Mouse (Mus musculus) splenic B cell, adult 2 months (primary cell): Measurements from ENCODE around the gene Cubn.

ENCODE experiments used
- DNase-seq: peaks from one replicate; pipeline ENCODE4 v3.0.0-alpha.2; 2011; ENCODE audit warnings: low read depth, low spot score
- H3K27me3 ChIP-seq: 2 replicates; pipeline ENCODE4 v1.6.1; 2012; ENCODE audit warnings: mild to moderate bottlenecking, low read length, moderate library complexity, mixed read lengths; ENCODE audit not compliant: control insufficient read depth, poor library complexity, insufficient read depth, severe bottlenecking
- H3K36me3 ChIP-seq: 2 replicates; pipeline ENCODE4 v1.6.1; 2012; ENCODE audit warnings: mild to moderate bottlenecking, low read length, moderate library complexity, mixed read lengths; ENCODE audit not compliant: control insufficient read depth, poor library complexity, insufficient read depth, severe bottlenecking

Gene Cubn

DNA sequence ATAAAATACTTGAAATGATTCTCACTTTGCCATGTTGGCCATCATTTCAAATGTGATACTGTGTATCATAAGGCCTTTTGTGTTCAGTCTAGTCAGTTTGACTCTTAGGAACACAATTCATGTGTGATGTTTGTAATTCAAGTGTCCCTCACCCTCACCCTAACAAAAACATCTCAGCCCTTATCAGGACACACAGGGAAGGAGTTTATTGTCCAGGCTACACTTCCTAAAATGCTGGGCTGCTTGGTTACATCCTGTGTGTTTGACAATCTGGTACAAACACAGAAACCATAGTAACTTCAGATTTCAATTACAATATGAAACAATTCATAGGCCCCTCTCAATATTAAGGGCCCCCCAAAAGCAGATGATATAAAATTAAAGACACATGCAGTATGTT is 83.9 kb downstream of the Cubn start:
- H3K27me3 ChIP-seq, result no peaks in the 10 kb centered on the region
- peak; percentile 22 for DNase-seq

GRCm38 (mm10) chr2:13407272-13407671 is 84.3 kb downstream of the Cubn start:
- Histone ChIP-seq H3K36me3 (no peaks in the 10 kb centered on the region), H3K27me3 (no peaks in the 10 kb centered on the region)
- DNase-seq, result peak; percentile 61

More for the DNA sequence above, 83.9 kb downstream of the Cubn start:
- H3K36me3 ChIP-seq, result no peaks in the 10 kb centered on the region

GRCm38 (mm10) chr2:13404986-13405678 is 86.5 kb downstream of the Cubn start:
- Histone ChIP-seq H3K36me3 (no peaks in the 10 kb centered on the region), H3K27me3 (no peaks in the 10 kb centered on the region)
- DNase-seq, result no peak

DNA sequence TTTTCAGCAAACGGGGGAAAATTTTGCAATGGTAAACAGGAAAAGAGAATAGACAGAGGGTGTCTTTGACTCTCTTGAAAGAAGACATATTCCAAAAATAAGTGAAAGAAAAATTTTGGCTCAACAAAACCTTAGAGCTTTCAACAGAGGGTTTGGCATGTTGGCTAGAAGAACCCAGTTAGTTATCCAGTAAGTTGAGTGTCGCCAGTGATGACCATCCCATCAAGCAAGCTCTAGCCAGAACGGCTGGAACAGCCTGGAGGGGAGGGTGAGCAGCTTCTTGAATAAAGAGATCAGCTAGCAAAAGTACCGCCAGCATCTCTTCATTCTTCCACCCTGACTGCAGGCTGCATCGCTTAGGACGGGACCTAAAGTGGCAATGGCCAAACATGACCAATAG is 90.8 kb downstream of the Cubn start:
- no peak for DNase-seq
- Histone ChIP-seq H3K36me3 (no peaks in the 10 kb centered on the region), H3K27me3 (no peaks in the 10 kb centered on the region)

GRCm38 (mm10) chr2:13399480-13400072 is 92.0 kb downstream of the Cubn start:
- Histone ChIP-seq H3K27me3 (no peaks in the 10 kb centered on the region), H3K36me3 (no peaks in the 10 kb centered on the region)
- no peak for DNase-seq

GRCm38 (mm10) chr2:13398955-13399354 is 92.7 kb downstream of the Cubn start:
- no peaks in the 10 kb centered on the region for H3K36me3 ChIP-seq

GRCm38 (mm10) chr2:13398551-13398950 is 93.1 kb downstream of the Cubn start:
- no peaks in the 10 kb centered on the region for H3K36me3 ChIP-seq
- H3K27me3 ChIP-seq, result no peaks in the 10 kb centered on the region
- DNase-seq, result no peak

More at GRCm38 (mm10) chr2:13398955-13399354, 92.7 kb downstream of the Cubn start:
- DNase-seq, result no peak
- H3K27me3 ChIP-seq, result no peaks in the 10 kb centered on the region

GRCm38 (mm10) chr2:13396124-13396540 is 95.5 kb downstream of the Cubn start:
- Histone ChIP-seq H3K36me3 (no peaks in the 10 kb centered on the region), H3K27me3 (no peaks in the 10 kb centered on the region)
- no peak for DNase-seq

DNA sequence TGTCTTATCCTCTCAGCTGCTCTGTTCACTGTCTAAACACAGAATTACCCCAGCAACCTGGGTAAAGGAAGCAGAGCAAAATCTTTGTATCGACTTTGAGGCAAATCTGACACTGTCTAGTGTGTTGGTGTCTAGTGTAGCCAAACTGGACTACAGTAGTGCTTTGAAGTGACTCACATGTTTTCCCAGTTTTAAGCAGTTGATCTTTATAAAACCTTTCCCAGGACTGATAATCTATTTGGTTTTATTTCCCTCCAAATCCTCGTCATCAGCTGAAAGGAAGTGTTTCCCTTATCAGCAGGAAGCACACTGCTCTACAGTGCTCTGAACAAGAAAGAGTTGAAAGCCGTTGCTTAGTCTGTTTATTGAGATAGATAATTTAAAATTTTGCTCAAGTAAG is 100.6 kb downstream of the Cubn start:
- DNase-seq, result no peak
- no peaks in the 10 kb centered on the region for H3K36me3 ChIP-seq

GRCm38 (mm10) chr2:13386631-13387030 is 105.0 kb downstream of the Cubn start:
- no peaks in the 10 kb centered on the region for H3K36me3 ChIP-seq
- H3K27me3 ChIP-seq, result no peaks in the 10 kb centered on the region
- DNase-seq, result no peak

More for the DNA sequence above, 100.6 kb downstream of the Cubn start:
- no peaks in the 10 kb centered on the region for H3K27me3 ChIP-seq

- no peak for DNase-seq
- H3K36me3 ChIP-seq, result no peaks in the 10 kb centered on the region
- H3K27me3 ChIP-seq, result no peaks in the 10 kb centered on the region
These were observed 105.9 kb downstream of the Cubn start for GRCm38 (mm10) chr2:13385542-13386345.

- DNase-seq, result no peak
- Histone ChIP-seq H3K36me3 (no peaks in the 10 kb centered on the region), H3K27me3 (no peaks in the 10 kb centered on the region)
These were observed 106.7 kb downstream of the Cubn start for GRCm38 (mm10) chr2:13384775-13385541.

GRCm38 (mm10) chr2:13376166-13376565 is 115.4 kb downstream of the Cubn start:
- Histone ChIP-seq H3K36me3 (no peaks in the 10 kb centered on the region), H3K27me3 (no peaks in the 10 kb centered on the region)
- DNase-seq, result no peak

DNA sequence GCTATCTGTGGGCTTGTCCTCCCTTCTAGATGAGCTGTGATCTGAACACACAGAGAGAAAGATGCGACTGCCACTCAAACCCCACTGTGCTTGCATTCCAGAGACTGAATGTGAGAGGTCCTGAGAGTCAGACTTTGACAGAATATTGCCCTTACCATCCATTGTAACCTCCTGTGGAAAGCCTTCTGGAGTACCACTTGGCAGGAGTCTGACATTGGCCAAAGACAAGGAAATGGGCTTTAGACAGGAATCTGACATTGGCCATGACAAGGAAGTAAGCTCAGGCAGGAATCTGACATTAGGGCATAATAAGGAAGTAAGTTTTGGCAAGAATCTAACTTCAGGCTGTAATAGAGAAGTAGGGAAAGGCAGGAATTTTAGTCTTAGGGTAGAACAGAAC is 118.3 kb downstream of the Cubn start:
- no peak for DNase-seq
- Histone ChIP-seq H3K27me3 (no peaks in the 10 kb centered on the region), H3K36me3 (no peaks in the 10 kb centered on the region)
